12 mouse cellular contexts compared by ENCODE assay signal in the genomic region with DNA sequence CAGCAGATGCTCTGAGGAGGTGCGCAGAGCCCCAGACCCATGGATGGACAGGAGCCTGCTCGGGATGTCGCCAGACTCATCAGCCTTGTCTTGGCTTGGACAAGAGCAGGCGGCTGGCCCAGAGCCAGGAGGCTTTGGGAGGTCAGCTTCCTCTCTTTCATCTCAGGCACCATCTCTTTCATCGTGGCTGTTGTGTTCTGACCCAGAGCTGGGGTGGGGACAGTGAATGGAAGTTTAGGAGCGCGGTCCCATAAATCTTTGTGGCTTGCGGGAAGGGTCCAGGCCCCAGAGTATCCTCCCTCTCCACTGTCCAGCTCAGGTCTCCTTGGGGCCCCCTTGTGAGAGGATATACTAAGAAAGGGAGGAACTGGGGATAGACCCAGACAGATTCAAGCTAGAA.
A peak's percentile ranks its signal among the peaks of the same experiment; 100 is the strongest.
DNase-seq lines count a peak whose midpoint lies in the region; ATAC-seq and TF ChIP-seq lines count a peak whose summit lies in the region.
"Had no signal": no experiment of that assay in that cellular context is flagged by ENCODE, and none has a peak within 500 bp of the region (broad histone marks: within the 10 kb centered on the region; RNA-seq: fewer than 3 reads in every experiment).

No protein-coding gene starts in this region.

- peak; percentile 31 to 38 for DNase-seq in cerebellum, adult 2 months
- no peak for DNase-seq in cerebellum, adult 11-12 months
- DNase-seq in neural tube, embryonic 11.5 days (ENCODE audit: low spot score): peak; percentile 15
- DNase-seq in neural tube, embryonic 10.5 days (ENCODE audit: extremely low spot score, low spot score): no peak
- DNase-seq in cerebellum, postnatal 25 days: peak; percentile 67 to 81
- DNase-seq in lung, postnatal 14 days: peak; percentile 74
- DNase-seq in T-cell, adult 2 months (ENCODE audit: low spot score): no peak
- DNase-seq: embryo, embryonic 11 days; heart, adult 18-20 months had no signal

- H3K4me1 ChIP-seq in cerebellum, adult 2 months (ENCODE audit: control insufficient read depth, insufficient read depth, low read length): peaks cover 7% of the 10 kb centered on the region; the same call in 1 of the 2 replicates
- peaks cover 22% of the 10 kb centered on the region for H3K4me1 ChIP-seq in neural tube, embryonic 11.5 days (ENCODE audit: control insufficient read depth, insufficient read depth, low read length)

- no peaks in the 10 kb centered on the region for H3K36me3 ChIP-seq in neural tube, embryonic 11.5 days (ENCODE audit: control insufficient read depth, insufficient read depth, low read length)
- H3K36me3 ChIP-seq: forebrain, embryonic 10.5 days; neural tube, embryonic 12.5 days had no signal

- H3K4me2 ChIP-seq in neural tube, embryonic 11.5 days (ENCODE audit: low read depth): no peak overlapping the region
- H3K4me2 ChIP-seq: neural tube, embryonic 12.5 days had no signal

- no peak overlapping the region for H3K27ac ChIP-seq in cerebellum, adult 2 months (ENCODE audit: insufficient read depth, low read length)
- no peak overlapping the region for H3K27ac ChIP-seq in neural tube, embryonic 11.5 days (ENCODE audit: low read depth, low read length)
- H3K27ac ChIP-seq: forebrain, embryonic 10.5 days; neural tube, embryonic 12.5 days had no signal

- ATAC-seq in neural tube, embryonic 11.5 days (ENCODE audit: insufficient read depth, low FRiP score, low TSS enrichment): no peak
- no peak for ATAC-seq in inflammation-experienced regulatory T-cells, adult 6 months

- no peaks in the 10 kb centered on the region for H3K27me3 ChIP-seq in cerebellum, adult 2 months (ENCODE audit: control insufficient read depth, insufficient read depth, low read length)
- H3K27me3 ChIP-seq in neural tube, embryonic 11.5 days (ENCODE audit: control insufficient read depth, insufficient read depth, low read length): no peaks in the 10 kb centered on the region

- no peak overlapping the region for H3K9ac ChIP-seq in neural tube, embryonic 11.5 days (ENCODE audit: low read length)
- H3K9ac ChIP-seq: neural tube, embryonic 12.5 days had no signal

- TF ChIP-seq CTCF in cerebellum, adult 2 months (IDR thresholded peaks at IDR 0.05; ENCODE audit: borderline replicate concordance, insufficient read depth, low read depth, low read length): no peak

- no peak for TF ChIP-seq POLR2A in cerebellum, adult 2 months (IDR thresholded peaks at IDR 0.05; ENCODE audit: borderline replicate concordance, insufficient read depth, low read length)

- H3K4me3 ChIP-seq in cerebellum, adult 2 months (replicated peaks; ENCODE audit: insufficient read depth, low read depth, low read length): no peak overlapping the region
- H3K4me3 ChIP-seq in neural tube, embryonic 11.5 days (ENCODE audit: low read depth, low read length): no peak overlapping the region
- H3K4me3 ChIP-seq: forebrain, embryonic 10.5 days; neural tube, embryonic 12.5 days had no signal

- no peaks in the 10 kb centered on the region for H3K9me3 ChIP-seq in neural tube, embryonic 11.5 days (ENCODE audit: control insufficient read depth, low read length)
- H3K9me3 ChIP-seq: forebrain, embryonic 10.5 days; neural tube, embryonic 12.5 days had no signal

- 40% methylated on average over 8 of the region's 8 CpGs for WGBS in cerebellum, adult 2 months
- 43% methylated on average over 8 of the region's 8 CpGs for WGBS in neural tube, embryonic 11.5 days

Comparison
In these comparisons a context has a peak if more than half of its experiments do, and no peak if none do; other contexts are left out.
1. DNase-seq: peak in cerebellum, adult 2 months (2 of 2), neural tube, embryonic 11.5 days (single experiment), cerebellum, postnatal 25 days (2 of 2) and lung, postnatal 14 days (single experiment); none in cerebellum, adult 11-12 months (single experiment), neural tube, embryonic 10.5 days (single experiment) and T-cell, adult 2 months (single experiment).